Mouse (Mus musculus): ENCODE results near the gene Gab1. TPM values are rescaled to one million over a fixed set of nuclear protein-coding genes. Genes with fewer than 3 reads are reported as not detected.
A peak's percentile ranks its signal among the peaks of the same experiment; 100 is the strongest.

Gene Gab1
- polyA plus RNA-seq, 1 experiment from 2014 or later: 3.8 TPM

DNA sequence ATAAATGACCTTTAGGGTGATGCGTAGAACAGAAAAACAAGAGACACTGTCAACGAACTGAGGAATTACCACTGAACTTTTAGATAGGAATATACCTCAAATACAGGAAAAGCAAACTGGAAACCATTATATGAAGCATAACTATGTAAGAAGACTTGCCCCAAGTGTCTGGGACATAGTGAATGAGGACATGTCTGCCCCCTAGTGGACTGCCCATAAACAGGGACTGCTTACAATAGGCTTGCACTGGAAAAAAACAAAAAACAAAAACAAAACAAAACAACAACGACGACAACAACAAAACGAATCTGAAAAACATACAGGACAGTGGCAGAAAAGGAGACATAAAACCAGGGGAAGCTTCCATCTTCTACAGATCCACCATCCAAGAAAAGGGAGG, 66.9 kb downstream of the Gab1 start:
- H3K36me3 ChIP-seq (replicated peaks; ENCODE audit: insufficient read depth, low read length): no peaks in the 10 kb centered on the region
- DNase-seq (peak; percentile 47), ATAC-seq (no peak)
- no peak overlapping the region for H3K9ac ChIP-seq (replicated peaks)
- no peaks in the 10 kb centered on the region for H3K27me3 ChIP-seq (ENCODE audit: insufficient read depth, low read length)
- no peak overlapping the region for H3K4me2 ChIP-seq (ENCODE audit: low read depth, low read length)
- no peak overlapping the region for H3K4me3 ChIP-seq (ENCODE audit: low read depth, low read length)
- no peak overlapping the region for H3K27ac ChIP-seq (ENCODE audit: low read depth)
- H3K4me1 ChIP-seq (ENCODE audit: insufficient read depth): peaks cover 20% of the 10 kb centered on the region
- TF ChIP-seq CTCF (IDR thresholded peaks at IDR 0.05; ENCODE audit: low read depth): peak; percentile 76
- TF ChIP-seq EP300 (IDR thresholded peaks at IDR 0.05; ENCODE audit: low read depth): no peak
- 78% methylated on average over 5 of the region's 5 CpGs for WGBS (ENCODE audit: insufficient replicate concordance)
- no peaks in the 10 kb centered on the region for H3K9me3 ChIP-seq (ENCODE audit: low read length)

DNA sequence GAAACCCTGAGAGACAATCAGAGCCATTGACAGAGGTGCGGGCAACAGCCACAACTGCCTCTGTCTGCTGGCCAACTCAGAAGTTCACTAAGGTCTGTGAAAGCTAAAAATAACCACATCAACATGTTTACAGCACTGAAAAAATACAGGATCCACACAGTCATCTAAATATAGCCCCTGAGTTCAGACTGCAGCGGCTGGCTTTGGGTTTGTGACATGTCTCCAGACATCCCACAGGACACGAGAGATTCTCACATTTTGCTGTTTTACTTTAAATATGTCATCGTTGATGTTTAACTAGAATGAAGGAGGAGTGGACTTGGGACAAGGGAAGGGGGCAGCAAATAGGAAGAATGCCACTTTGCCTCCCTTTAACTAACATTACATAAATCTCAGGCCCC, 68.7 kb downstream of the Gab1 start:
- H3K27ac ChIP-seq (ENCODE audit: low read depth): peak overlapping the region; percentile 63
- WGBS (ENCODE audit: insufficient replicate concordance): 43% methylated on average over 4 of the region's 4 CpGs
- no peak overlapping the region for H3K4me3 ChIP-seq (ENCODE audit: low read depth, low read length)
- TF ChIP-seq EP300 (IDR thresholded peaks at IDR 0.05; ENCODE audit: low read depth): no peak
- TF ChIP-seq CTCF (IDR thresholded peaks at IDR 0.05; ENCODE audit: low read depth): no peak
- H3K9ac ChIP-seq (replicated peaks): no peak overlapping the region
- H3K4me2 ChIP-seq (ENCODE audit: low read depth, low read length): peak overlapping the region; percentile 26; the same call in 1 of the 2 replicates
- no peaks in the 10 kb centered on the region for H3K9me3 ChIP-seq (ENCODE audit: low read length)
- H3K4me1 ChIP-seq (ENCODE audit: insufficient read depth): peaks cover 23% of the 10 kb centered on the region
- no peaks in the 10 kb centered on the region for H3K27me3 ChIP-seq (ENCODE audit: insufficient read depth, low read length)
- ATAC-seq (peak; percentile 56), DNase-seq (no peak)
- no peaks in the 10 kb centered on the region for H3K36me3 ChIP-seq (replicated peaks; ENCODE audit: insufficient read depth, low read length)

DNA sequence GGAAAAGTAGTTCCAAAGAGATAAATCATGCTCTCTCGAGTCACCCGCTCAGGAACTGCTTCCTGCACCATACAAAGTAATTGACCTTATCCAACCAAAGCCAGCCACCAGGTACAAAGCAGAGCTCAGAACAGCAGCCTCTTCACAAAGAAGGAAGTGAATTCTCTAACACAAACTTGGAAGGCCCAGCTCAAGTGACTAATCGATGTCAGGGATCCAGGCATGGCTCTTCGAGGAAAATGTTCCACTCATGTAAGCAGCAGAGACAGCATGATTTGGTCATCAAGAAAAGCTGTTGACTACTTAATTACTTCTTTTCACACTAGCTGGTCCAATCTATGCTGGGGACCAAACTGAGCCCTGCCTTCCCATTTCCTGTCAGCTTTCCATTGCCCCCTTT, 69.4 kb downstream of the Gab1 start:
- no peaks in the 10 kb centered on the region for H3K36me3 ChIP-seq (replicated peaks; ENCODE audit: insufficient read depth, low read length)
- no peak overlapping the region for H3K9ac ChIP-seq (replicated peaks)
- no peak for ATAC-seq
- no peak overlapping the region for H3K4me3 ChIP-seq (ENCODE audit: low read depth, low read length)
- DNase-seq: no peak
- TF ChIP-seq CTCF (IDR thresholded peaks at IDR 0.05; ENCODE audit: low read depth) (no peak), EP300 (IDR thresholded peaks at IDR 0.05; ENCODE audit: low read depth) (no peak)
- peak overlapping the region; percentile 63 for H3K27ac ChIP-seq (ENCODE audit: low read depth)
- 70% methylated on average over 4 of the region's 4 CpGs for WGBS (ENCODE audit: insufficient replicate concordance)
- no peaks in the 10 kb centered on the region for H3K27me3 ChIP-seq (ENCODE audit: insufficient read depth, low read length)
- H3K4me1 ChIP-seq (ENCODE audit: insufficient read depth): peaks cover 23% of the 10 kb centered on the region
- H3K4me2 ChIP-seq (ENCODE audit: low read depth, low read length): peak overlapping the region; percentile 26; the same call in 1 of the 2 replicates
- H3K9me3 ChIP-seq (ENCODE audit: low read length): no peaks in the 10 kb centered on the region

DNA sequence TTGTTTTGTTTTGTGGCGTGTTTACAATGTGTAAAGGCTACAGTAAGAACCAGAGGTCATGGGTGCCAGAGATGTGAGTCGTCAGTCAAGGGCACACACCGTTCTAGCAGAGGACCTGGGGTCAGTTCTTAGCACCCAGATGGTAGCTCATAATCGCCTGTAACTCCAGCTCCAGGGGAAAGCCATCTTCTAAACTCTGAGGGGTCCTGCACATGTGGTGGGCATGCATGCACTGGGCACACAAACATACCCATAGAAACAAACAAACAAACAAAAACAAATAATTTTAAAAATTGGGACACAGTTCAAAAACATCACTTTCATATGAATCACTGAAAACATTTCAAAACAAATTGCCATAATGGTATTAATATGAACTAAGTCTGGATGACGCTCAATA, 69.9 kb downstream of the Gab1 start:
- Histone ChIP-seq H3K27ac (ENCODE audit: low read depth) (no peak overlapping the region), H3K9me3 (ENCODE audit: low read length) (no peaks in the 10 kb centered on the region), H3K27me3 (ENCODE audit: insufficient read depth, low read length) (no peaks in the 10 kb centered on the region), H3K36me3 (replicated peaks; ENCODE audit: insufficient read depth, low read length) (no peaks in the 10 kb centered on the region), H3K4me3 (ENCODE audit: low read depth, low read length) (no peak overlapping the region), H3K4me1 (ENCODE audit: insufficient read depth) (peaks cover 23% of the 10 kb centered on the region), H3K4me2 (ENCODE audit: low read depth, low read length) (no peak overlapping the region), H3K9ac (replicated peaks) (no peak overlapping the region)
- ATAC-seq (no peak), DNase-seq (no peak)
- 84% methylated on average over 5 of the region's 5 CpGs for WGBS (ENCODE audit: insufficient replicate concordance)
- no peak for TF ChIP-seq CTCF (IDR thresholded peaks at IDR 0.05; ENCODE audit: low read depth)
- no peak for TF ChIP-seq EP300 (IDR thresholded peaks at IDR 0.05; ENCODE audit: low read depth)

DNA sequence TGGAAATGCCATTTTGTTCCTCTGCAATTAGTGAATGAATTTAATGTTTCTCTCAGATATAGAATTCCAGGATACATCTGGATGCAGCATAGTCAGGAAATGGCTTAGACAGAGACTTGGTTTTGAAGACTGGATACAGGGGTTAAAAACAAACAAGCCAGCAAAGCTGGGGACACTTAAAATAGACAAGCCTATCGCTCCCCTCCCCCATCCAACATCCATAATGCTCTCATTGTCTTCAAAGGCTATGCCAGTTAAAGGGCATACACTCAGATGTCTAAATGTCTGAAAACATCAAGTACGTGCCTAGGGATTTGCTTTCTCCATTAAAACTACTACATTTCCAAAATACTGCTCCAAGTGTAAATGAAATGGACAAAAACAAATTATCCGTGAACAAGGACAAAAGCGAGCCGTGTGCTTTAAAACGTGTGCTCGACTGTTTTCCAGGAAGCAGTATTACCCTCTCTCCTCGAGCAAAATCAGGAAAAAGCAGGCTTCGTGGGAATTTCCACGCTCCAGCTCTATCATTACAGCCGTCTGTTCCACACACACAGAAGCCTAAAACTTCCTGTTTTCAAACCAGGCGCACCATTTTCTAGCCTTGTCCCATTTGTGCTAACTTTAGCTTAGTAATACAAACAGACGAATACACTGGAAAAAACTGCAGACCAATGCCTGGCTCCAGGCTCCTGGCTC, 72.4 kb downstream of the Gab1 start:
- no peaks in the 10 kb centered on the region for H3K27me3 ChIP-seq (ENCODE audit: insufficient read depth, low read length)
- TF ChIP-seq CTCF (IDR thresholded peaks at IDR 0.05; ENCODE audit: low read depth) (no peak), EP300 (IDR thresholded peaks at IDR 0.05; ENCODE audit: low read depth) (no peak)
- peaks cover 23% of the 10 kb centered on the region for H3K4me1 ChIP-seq (ENCODE audit: insufficient read depth)
- DNase-seq: no peak
- H3K9me3 ChIP-seq (ENCODE audit: low read length): no peaks in the 10 kb centered on the region
- H3K4me3 ChIP-seq (ENCODE audit: low read depth, low read length): no peak overlapping the region
- 51% methylated on average over 13 of the region's 13 CpGs for WGBS (ENCODE audit: insufficient replicate concordance)
- 0 out of 2 replicates have a peak overlapping the region, but pooled peaks have one; percentile 14 for H3K27ac ChIP-seq (ENCODE audit: low read depth)
- ATAC-seq: no peak
- no peaks in the 10 kb centered on the region for H3K36me3 ChIP-seq (replicated peaks; ENCODE audit: insufficient read depth, low read length)
- H3K4me2 ChIP-seq (ENCODE audit: low read depth, low read length): no peak overlapping the region
- H3K9ac ChIP-seq (replicated peaks): no peak overlapping the region

DNA sequence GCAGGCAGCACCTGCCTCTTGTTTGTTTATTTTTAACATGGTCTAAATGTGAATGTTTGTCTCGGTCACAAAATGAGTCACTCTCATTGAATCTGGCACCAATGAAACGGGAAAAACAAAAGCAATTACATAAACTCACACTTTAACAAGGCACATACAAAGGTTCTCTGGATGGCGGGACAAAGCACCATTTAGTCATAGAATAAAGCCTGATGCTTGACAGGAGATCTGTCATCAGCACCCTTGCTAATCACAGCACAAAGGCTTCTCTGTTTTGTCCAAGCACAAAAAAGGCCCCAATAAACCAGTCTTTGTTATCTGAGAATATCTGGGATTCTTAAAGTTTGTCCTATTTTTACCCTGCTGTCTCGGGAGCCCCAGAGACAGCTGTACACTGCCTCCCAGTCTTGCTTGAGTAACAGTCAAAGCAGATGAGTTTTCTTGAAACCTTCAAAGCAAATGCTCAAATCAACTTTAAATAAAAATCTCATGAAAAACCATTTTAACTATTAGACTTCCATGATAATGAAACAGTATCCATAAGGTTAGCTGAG, 76.2 kb downstream of the Gab1 start:
- Histone ChIP-seq H3K9me3 (ENCODE audit: low read length) (no peaks in the 10 kb centered on the region), H3K4me2 (ENCODE audit: low read depth, low read length) (no peak overlapping the region), H3K27me3 (ENCODE audit: insufficient read depth, low read length) (no peaks in the 10 kb centered on the region), H3K4me1 (ENCODE audit: insufficient read depth) (peaks cover 5% of the 10 kb centered on the region; the same call in 1 of the 2 replicates), H3K4me3 (ENCODE audit: low read depth, low read length) (no peak overlapping the region), H3K9ac (replicated peaks) (no peak overlapping the region), H3K27ac (ENCODE audit: low read depth) (no peak overlapping the region), H3K36me3 (replicated peaks; ENCODE audit: insufficient read depth, low read length) (no peaks in the 10 kb centered on the region; the same call in 1 of the 2 replicates)
- TF ChIP-seq CTCF (IDR thresholded peaks at IDR 0.05; ENCODE audit: low read depth) (no peak), EP300 (IDR thresholded peaks at IDR 0.05; ENCODE audit: low read depth) (no peak)
- no peak for DNase-seq
- no peak for ATAC-seq
- 72% methylated on average over 4 of the region's 4 CpGs for WGBS (ENCODE audit: insufficient replicate concordance)

Measured in liver, postnatal 0 days (tissue).